ENCODE assay signal across 12 mouse cellular contexts in the genomic region with DNA sequence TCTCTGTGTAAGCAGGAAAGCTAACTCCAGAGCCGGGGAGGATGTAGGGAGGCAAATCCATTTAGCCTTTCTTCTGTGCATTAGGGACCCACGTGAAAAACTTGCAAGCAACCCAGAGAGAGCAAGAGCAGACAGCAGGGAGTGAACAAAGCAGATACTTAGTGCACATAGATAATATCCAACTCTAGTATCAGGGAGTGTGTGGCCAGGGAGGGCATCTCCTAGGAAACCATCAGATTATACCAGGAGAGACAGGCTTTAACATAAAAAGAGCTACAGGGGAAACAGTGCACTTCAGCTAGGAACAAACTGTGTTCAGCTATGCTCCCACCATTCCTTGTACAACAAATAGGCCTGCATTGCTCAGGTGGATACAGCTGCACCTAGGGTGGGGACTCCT.
"Had no signal": no experiment of that assay in that cellular context is flagged by ENCODE, and none has a peak within 500 bp of the region (broad histone marks: within the 10 kb centered on the region; RNA-seq: fewer than 3 reads in every experiment).

No protein-coding gene starts in this region.

- H3K27ac ChIP-seq: left cerebral cortex, adult 2 months; limb, embryonic 10.5 days; liver, embryonic 15.5 days; midbrain, embryonic 12.5 days had no signal

- H3K4me3 ChIP-seq: left cerebral cortex, adult 2 months; limb, embryonic 10.5 days; liver, embryonic 15.5 days; midbrain, embryonic 12.5 days had no signal

- H3K4me1 ChIP-seq: liver, embryonic 15.5 days had no signal

- H3K27me3 ChIP-seq: liver, embryonic 15.5 days; midbrain, embryonic 12.5 days had no signal

- H3K4me2 ChIP-seq: liver, embryonic 11.5 days; liver, embryonic 15.5 days; midbrain, embryonic 12.5 days had no signal

- H3K9ac ChIP-seq: liver, embryonic 15.5 days; midbrain, embryonic 12.5 days had no signal

- DNase-seq: kidney, adult 8-10 months; kidney, postnatal 25 days; lung, adult 2 months; lung, postnatal 10 days; lung, postnatal 4 days; right cerebral cortex, postnatal 25 days; thymus, postnatal 36 days had no signal

- H3K36me3 ChIP-seq: limb, embryonic 10.5 days; liver, embryonic 15.5 days; midbrain, embryonic 12.5 days had no signal

- H3K9me3 ChIP-seq: limb, embryonic 10.5 days; liver, embryonic 15.5 days; midbrain, embryonic 12.5 days had no signal
